Mouse (Mus musculus) layer of hippocampus, adult 9-10 months (tissue): ENCODE data around the gene Tmem108.
"Not testable (repeated sequence)": the region's sequence is repeated elsewhere in the genome, so short reads cannot be mapped to it uniquely, and the experiment has no call there.

Experiments used
- DNase-seq: peaks from one replicate; pipeline ENCODE4 v3.0.0; 2022; ENCODE audit warnings: low spot score

Gene Tmem108

GRCm38 (mm10) chr9:103679234-103679633 is 82.4 kb downstream of the Tmem108 start:
- DNase-seq: no peak

GRCm38 (mm10) chr9:103678531-103679060 is 83.0 kb downstream of the Tmem108 start:
- DNase-seq: no peak

GRCm38 (mm10) chr9:103677811-103678210 is 83.8 kb downstream of the Tmem108 start:
- no peak for DNase-seq

- no peak for DNase-seq
Observed at GRCm38 (mm10) chr9:103675721-103676480, 85.7 kb downstream of the Tmem108 start.

GRCm38 (mm10) chr9:103672881-103673280 is 88.8 kb downstream of the Tmem108 start:
- DNase-seq: no peak

GRCm38 (mm10) chr9:103670592-103671113 is 91.0 kb downstream of the Tmem108 start:
- not testable (repeated sequence) for DNase-seq

- DNase-seq: no peak
Observed at GRCm38 (mm10) chr9:103668830-103669229, 92.8 kb downstream of the Tmem108 start.

- DNase-seq: no peak
Observed at GRCm38 (mm10) chr9:103665817-103666216, 95.8 kb downstream of the Tmem108 start.

- DNase-seq: no peak
Observed at GRCm38 (mm10) chr9:103664151-103664550, 97.5 kb downstream of the Tmem108 start.

- no peak for DNase-seq
Observed at GRCm38 (mm10) chr9:103661873-103662272, 99.8 kb downstream of the Tmem108 start.

GRCm38 (mm10) chr9:103657981-103658380 is 103.7 kb downstream of the Tmem108 start:
- DNase-seq: no peak

- no peak for DNase-seq
Observed at GRCm38 (mm10) chr9:103657183-103657975, 104.3 kb downstream of the Tmem108 start.

GRCm38 (mm10) chr9:103653995-103654587 is 107.5 kb downstream of the Tmem108 start:
- no peak for DNase-seq

GRCm38 (mm10) chr9:103652127-103652882 is 109.3 kb downstream of the Tmem108 start:
- DNase-seq: no peak

- DNase-seq: no peak
Observed at GRCm38 (mm10) chr9:103646605-103647004, 115.0 kb downstream of the Tmem108 start.

- no peak for DNase-seq
Observed at GRCm38 (mm10) chr9:103645724-103646123, 115.9 kb downstream of the Tmem108 start.

GRCm38 (mm10) chr9:103642300-103642699 is 119.3 kb downstream of the Tmem108 start:
- no peak for DNase-seq

- no peak for DNase-seq
Observed at GRCm38 (mm10) chr9:103641340-103641739, 120.3 kb downstream of the Tmem108 start.

GRCm38 (mm10) chr9:103639413-103639812 is 122.2 kb downstream of the Tmem108 start:
- DNase-seq: no peak

- DNase-seq: no peak
Observed at GRCm38 (mm10) chr9:103637451-103637850, 124.2 kb downstream of the Tmem108 start.

GRCm38 (mm10) chr9:103636847-103637246 is 124.8 kb downstream of the Tmem108 start:
- no peak for DNase-seq
